ENCODE assay signal across 25 mouse cellular contexts in the genomic region with DNA sequence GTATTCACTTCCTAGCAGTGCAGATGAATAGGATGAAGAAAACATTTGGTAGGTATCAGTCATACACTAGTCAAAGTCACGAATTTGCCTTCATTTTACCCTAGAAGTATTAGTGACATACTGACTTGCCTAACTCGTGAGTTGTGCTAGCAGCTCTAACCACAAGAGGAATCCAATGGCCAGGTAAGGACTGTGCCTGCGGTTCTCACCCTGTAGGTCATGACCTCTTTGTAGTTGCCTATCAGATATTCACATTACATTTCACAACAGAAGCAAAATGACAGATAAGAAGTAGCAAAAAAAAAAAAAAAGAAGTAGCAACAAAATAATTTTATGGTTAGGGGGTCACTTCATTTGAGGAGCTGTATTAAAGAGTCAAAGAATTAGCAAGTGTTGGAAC. TPM values are rescaled to one million over a fixed set of nuclear protein-coding genes. Genes with fewer than 3 reads are reported as not detected.
A peak's percentile ranks its signal among the peaks of the same experiment; 100 is the strongest.
DNase-seq lines count a peak whose midpoint lies in the region; ATAC-seq lines count a peak whose summit lies in the region.
"Had no signal": no experiment of that assay in that cellular context is flagged by ENCODE, and none has a peak within 500 bp of the region (broad histone marks: within the 10 kb centered on the region; RNA-seq: fewer than 3 reads in every experiment).

No protein-coding gene starts in this region.

- ATAC-seq in cerebellum, adult (ENCODE audit: insufficient number of reproducible peaks, low FRiP score, low TSS enrichment) = no peak
- ATAC-seq in heart, embryonic 11.5 days (replicated peaks; ENCODE audit: insufficient number of reproducible peaks, low FRiP score, low TSS enrichment) = no peak
- ATAC-seq: forebrain, embryonic 13.5 days; forebrain, embryonic 16.5 days; intestine, embryonic 16.5 days had no signal

- no peak overlapping the region for H3K4me3 ChIP-seq in heart, embryonic 11.5 days (ENCODE audit: low read depth, low read length)
- H3K4me3 ChIP-seq: forebrain, embryonic 10.5 days; forebrain, embryonic 13.5 days; heart, embryonic 13.5 days; hindbrain, embryonic 12.5 days; hindbrain, embryonic 15.5 days had no signal

- no peaks in the 10 kb centered on the region for H3K27me3 ChIP-seq in heart, embryonic 11.5 days (ENCODE audit: control insufficient read depth, insufficient read depth, low read length)
- H3K27me3 ChIP-seq: forebrain, embryonic 13.5 days; heart, embryonic 13.5 days; hindbrain, embryonic 12.5 days; hindbrain, embryonic 15.5 days had no signal

- 69% methylated on average over 3 of the region's 3 CpGs for WGBS in heart, embryonic 11.5 days (ENCODE audit: insufficient replicate concordance)

- no peak overlapping the region for H3K27ac ChIP-seq in heart, embryonic 11.5 days (ENCODE audit: low read depth, low read length)
- H3K27ac ChIP-seq: forebrain, embryonic 10.5 days; forebrain, embryonic 13.5 days; heart, embryonic 13.5 days; hindbrain, embryonic 12.5 days; hindbrain, embryonic 15.5 days had no signal

- no peaks in the 10 kb centered on the region for H3K9me3 ChIP-seq in heart, embryonic 11.5 days (replicated peaks; ENCODE audit: control insufficient read depth, low read length)
- H3K9me3 ChIP-seq: forebrain, embryonic 10.5 days; forebrain, embryonic 13.5 days; heart, embryonic 13.5 days; hindbrain, embryonic 12.5 days; hindbrain, embryonic 15.5 days had no signal

- no peak overlapping the region for H3K4me2 ChIP-seq in heart, embryonic 11.5 days
- H3K4me2 ChIP-seq: forebrain, embryonic 13.5 days; heart, embryonic 13.5 days; hindbrain, embryonic 12.5 days; hindbrain, embryonic 15.5 days had no signal

- no peaks in the 10 kb centered on the region for H3K36me3 ChIP-seq in heart, embryonic 11.5 days (ENCODE audit: control insufficient read depth, insufficient read depth, low read length)
- H3K36me3 ChIP-seq: forebrain, embryonic 10.5 days; heart, embryonic 13.5 days; hindbrain, embryonic 12.5 days; hindbrain, embryonic 15.5 days had no signal

- no peaks in the 10 kb centered on the region for H3K4me1 ChIP-seq in heart, embryonic 11.5 days (ENCODE audit: control insufficient read depth, insufficient read depth, low read length)
- H3K4me1 ChIP-seq: forebrain, embryonic 10.5 days; forebrain, embryonic 13.5 days; heart, embryonic 13.5 days; hindbrain, embryonic 12.5 days; hindbrain, embryonic 15.5 days had no signal

- no peak overlapping the region for H3K9ac ChIP-seq in heart, embryonic 11.5 days (ENCODE audit: low read depth, low read length)
- H3K9ac ChIP-seq: forebrain, embryonic 13.5 days; heart, embryonic 13.5 days; hindbrain, embryonic 12.5 days; hindbrain, embryonic 15.5 days had no signal

- DNase-seq in CD4-positive helper T cell, adult 2 months (ENCODE audit: low read depth, low spot score) = peak; percentile 21
- DNase-seq in CD4-positive, CD25-positive, alpha-beta regulatory T cell, adult 2 months (ENCODE audit: low read depth, low spot score) = peak; percentile 60
- DNase-seq in induced T-regulatory cell, adult 2 months (ENCODE audit: low read depth) = peak; percentile 67
- no peak for DNase-seq in kidney, postnatal 4 days
- DNase-seq: adrenal gland, adult 8-10 months; adrenal gland, postnatal 25 days; cerebellum, adult 18-20 months; cerebellum, adult 9-10 months; cerebellum, postnatal 14 days; gastrocnemius, postnatal 10 days; gastrocnemius, postnatal 36 days; heart, adult 18-20 months had no signal

RNA-seq across cellular contexts. Expression of gene Khdc1a, which starts 45.3 kb away (rescaled TPM):
- polyA plus RNA-seq in heart, embryonic 11.5 days (2014; fragmentation: Nextera tagmentation; extraction: Ambion mirVana) = not detected in 2 replicates
- polyA plus RNA-seq: brain, embryonic 14.5 days; C2C12; embryonic facial prominence, embryonic 11.5 days; embryonic facial prominence, embryonic 14.5 days; forebrain, embryonic 10.5 days; forebrain, embryonic 13.5 days; forebrain, embryonic 16.5 days; hindbrain, embryonic 12.5 days; hindbrain, embryonic 15.5 days; intestine, embryonic 16.5 days had no signal

Comparison
In these comparisons a context has a peak if more than half of its experiments do, and no peak if none do; other contexts are left out.
1. DNase-seq: peak in CD4-positive helper T cell, adult 2 months (single experiment), CD4-positive, CD25-positive, alpha-beta regulatory T cell, adult 2 months (single experiment) and induced T-regulatory cell, adult 2 months (single experiment); none in kidney, postnatal 4 days (0 of 2).